Mouse (Mus musculus) stomach, embryonic 15.5 days (tissue): ENCODE results near the gene Stil. TPM values are rescaled to one million over a fixed set of nuclear protein-coding genes. Genes with fewer than 3 reads are reported as not detected.
"Not testable (repeated sequence)": the region's sequence is repeated elsewhere in the genome, so short reads cannot be mapped to it uniquely, and the experiment has no call there.

Experiments used
- ATAC-seq: fragments of 200-750 bp; cut with Nextera tagmentation; 2 replicates; pipeline ENCODE4 v1.8.0; 2017; ENCODE audit warnings: low read depth, moderate number of reproducible peaks, moderate TSS enrichment; ENCODE audit not compliant: insufficient read depth, low FRiP score
- H3K27ac ChIP-seq: fragments of 300-500 bp; sonication (generic); 2 replicates; pipeline ENCODE4 v1.5.1; 2015; ENCODE audit warnings: mild to moderate bottlenecking, inconsistent platforms
- H3K27me3 ChIP-seq: fragments of 300-500 bp; sonication (generic); replicated peaks from 2 replicates; pipeline ENCODE4 v1.6.1; 2015; ENCODE audit warnings: inconsistent platforms
- H3K36me3 ChIP-seq: fragments of 300-500 bp; sonication (generic); 2 replicates; pipeline ENCODE4 v1.6.1; 2015; ENCODE audit warnings: inconsistent platforms
- H3K4me1 ChIP-seq: fragments of 300-500 bp; sonication (generic); 2 replicates; pipeline ENCODE4 v1.6.1; 2015; ENCODE audit warnings: inconsistent platforms
- H3K4me2 ChIP-seq: fragments of 300-500 bp; sonication (generic); 2 replicates; pipeline ENCODE4 v1.6.1; 2015; ENCODE audit warnings: mild to moderate bottlenecking, inconsistent platforms
- H3K4me3 ChIP-seq: fragments of 300-500 bp; sonication (generic); replicated peaks from 2 replicates; pipeline ENCODE4 v1.5.1; 2015; ENCODE audit warnings: inconsistent platforms
- H3K9ac ChIP-seq: fragments of 300-500 bp; sonication (generic); 2 replicates; pipeline ENCODE4 v1.6.1; 2015; ENCODE audit warnings: inconsistent platforms
- H3K9me3 ChIP-seq: fragments of 300-500 bp; sonication (generic); 2 replicates; pipeline ENCODE4 v1.6.1; 2016; ENCODE audit warnings: inconsistent platforms
- WGBS: fragments of 180-500 bp; shearing (Covaris S2); methylation state at CpG from one replicate; pipeline ENCODE4 v1.1.7; 2015; 5-methylcytosine and 5-hydroxymethylcytosine counted together
- polyA plus RNA-seq: library from polyadenylated mRNA; unstranded; fragments of >200 nt; fragmentation: Nextera tagmentation; extraction: Ambion mirVana; gene quantifications from 2 replicates; pipeline ENCODE4 v1.2.1, GENCODE M21; 2015

The Stil gene
- polyA plus RNA-seq = 9.9 and 10.9 TPM in 2 replicates

DNA sequence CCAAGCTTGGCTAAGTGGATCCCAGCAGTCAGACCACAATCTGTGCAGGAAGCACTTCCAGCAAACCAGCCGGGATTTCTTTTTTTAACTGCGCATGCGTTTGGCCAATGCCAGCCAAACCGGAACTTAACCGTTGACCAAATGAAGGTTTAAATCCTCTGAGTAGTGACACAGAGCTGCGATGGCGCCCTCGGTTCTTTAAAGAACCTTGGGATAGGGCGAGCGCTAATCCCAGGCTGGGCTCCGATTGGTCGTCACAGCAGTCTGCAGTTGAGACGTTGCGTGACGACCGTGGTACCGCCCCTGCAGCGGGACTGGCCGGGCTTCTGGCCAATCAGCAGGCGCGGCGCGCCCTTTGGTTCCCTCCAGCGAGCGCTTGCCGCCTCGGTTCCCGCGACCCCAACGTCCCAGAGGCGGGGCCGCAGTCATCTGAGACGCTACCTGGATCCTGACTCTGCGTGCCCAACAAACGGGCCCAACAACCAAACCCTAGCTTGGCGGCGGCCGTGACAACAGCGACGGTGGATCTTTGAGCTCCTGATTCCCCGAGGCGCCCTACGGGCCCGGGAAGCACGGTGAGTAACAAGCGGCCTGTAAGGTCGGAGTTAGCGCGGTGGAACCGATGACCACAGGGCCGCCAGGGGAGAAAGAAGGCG is at the start of gene Stil:
Gene Stil, plus strand, starts transcription at position 387 of the 656 bp plus-strand sequence.
- WGBS = under 1% methylated on average over 52 of the region's 52 CpGs
- peaks cover 5% of the 10 kb centered on the region; the same call in 1 of the 2 replicates for H3K4me1 ChIP-seq
- peak within 1 kb of the TSS; percentile 58 for H3K4me2 ChIP-seq
- H3K27me3 ChIP-seq = no peaks in the 10 kb centered on the region
- peak within 1 kb of the TSS; percentile 32; the same call in 1 of the 2 replicates for H3K9ac ChIP-seq
- peak; percentile 100 for ATAC-seq
- peak within 1 kb of the TSS; percentile 63 for H3K4me3 ChIP-seq
- H3K36me3 ChIP-seq = no peaks in the 10 kb centered on the region
- H3K9me3 ChIP-seq = no peaks in the 10 kb centered on the region
- peak within 1 kb of the TSS; percentile 94 for H3K27ac ChIP-seq

DNA sequence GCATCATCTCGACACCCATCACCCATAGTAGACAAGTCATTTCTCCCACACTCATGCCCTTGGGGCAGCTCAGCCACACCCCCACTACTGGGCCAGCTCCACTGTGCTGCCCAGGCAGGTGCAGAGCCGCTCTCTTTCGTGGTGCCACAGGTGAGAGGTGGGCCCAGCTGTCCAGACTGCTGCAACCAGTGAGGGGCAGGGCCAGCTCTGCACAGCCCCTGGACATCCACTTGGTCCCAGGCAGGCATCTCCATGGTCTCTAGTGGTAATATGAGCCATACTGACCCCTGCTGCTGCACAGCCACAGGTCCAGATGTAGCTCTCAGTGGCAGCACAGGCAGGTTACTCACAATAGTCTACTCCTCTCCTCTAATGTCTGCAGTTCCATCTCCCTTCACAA is 46.8 kb upstream of the Stil start:
- WGBS = 80% methylated on average over 3 of the region's 3 CpGs
- Histone ChIP-seq H3K4me3 (no peak overlapping the region), H3K27me3 (0 out of 2 replicates have a peak, but pooled peaks cover 5% of the 10 kb centered on the region), H3K4me2 (no peak overlapping the region), H3K36me3 (no peaks in the 10 kb centered on the region), H3K9me3 (no peaks in the 10 kb centered on the region), H3K9ac (no peak overlapping the region), H3K4me1 (no peaks in the 10 kb centered on the region), H3K27ac (no peak overlapping the region)
- no peak for ATAC-seq

DNA sequence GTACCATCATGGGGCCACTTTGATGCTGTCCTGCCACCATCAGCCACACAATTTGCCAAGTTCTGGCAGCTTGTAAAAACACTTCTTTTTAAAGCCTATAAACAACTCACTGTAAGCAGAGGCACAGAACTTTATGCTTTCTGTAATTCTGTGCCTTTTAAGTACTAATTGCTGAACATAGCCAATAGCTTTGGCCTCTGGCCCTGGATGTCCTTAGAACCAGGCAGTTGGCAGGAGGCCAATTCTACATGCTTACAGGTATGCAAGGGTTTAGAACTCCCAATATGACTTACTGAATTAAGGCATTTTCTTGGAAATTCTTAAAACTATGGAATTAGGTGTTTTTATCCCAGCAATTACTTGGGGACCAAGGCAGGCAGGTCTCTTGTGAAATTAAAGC is 42.6 kb upstream of the Stil start:
- no peak for ATAC-seq
- no peak overlapping the region for H3K4me2 ChIP-seq
- H3K27me3 ChIP-seq = no peaks in the 10 kb centered on the region
- no peaks in the 10 kb centered on the region for H3K36me3 ChIP-seq
- no peaks in the 10 kb centered on the region for H3K9me3 ChIP-seq
- H3K9ac ChIP-seq = no peak overlapping the region
- H3K4me3 ChIP-seq = no peak overlapping the region
- no peak overlapping the region for H3K27ac ChIP-seq
- H3K4me1 ChIP-seq = no peaks in the 10 kb centered on the region

DNA sequence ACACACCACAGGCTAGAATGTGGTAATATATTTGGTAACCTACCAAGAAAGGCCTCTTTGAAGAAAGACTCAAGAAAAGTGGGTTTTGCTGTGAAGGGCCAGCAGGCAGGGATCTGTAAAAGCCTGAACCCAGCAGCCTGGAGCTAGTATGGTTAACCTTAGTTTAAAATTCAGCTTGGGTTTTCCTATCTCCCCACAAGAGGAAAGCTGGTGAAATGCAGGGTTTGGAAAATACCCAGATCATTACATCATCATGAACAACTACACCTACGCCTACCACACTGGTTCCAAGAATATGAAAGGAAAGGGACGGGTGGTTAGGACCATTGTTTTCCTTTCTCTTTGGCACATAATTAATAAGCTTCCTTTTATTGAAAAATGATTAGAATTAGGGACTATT is 41.7 kb upstream of the Stil start:
- no peak overlapping the region for H3K4me3 ChIP-seq
- H3K27me3 ChIP-seq = no peaks in the 10 kb centered on the region
- no peak for ATAC-seq
- WGBS = 84% methylated on average over 2 of the region's 2 CpGs
- H3K9me3 ChIP-seq = no peaks in the 10 kb centered on the region
- no peak overlapping the region for H3K27ac ChIP-seq
- H3K9ac ChIP-seq = no peak overlapping the region
- no peaks in the 10 kb centered on the region for H3K4me1 ChIP-seq
- 0 out of 2 replicates have a peak, but pooled peaks cover 5% of the 10 kb centered on the region for H3K36me3 ChIP-seq
- H3K4me2 ChIP-seq = no peak overlapping the region

DNA sequence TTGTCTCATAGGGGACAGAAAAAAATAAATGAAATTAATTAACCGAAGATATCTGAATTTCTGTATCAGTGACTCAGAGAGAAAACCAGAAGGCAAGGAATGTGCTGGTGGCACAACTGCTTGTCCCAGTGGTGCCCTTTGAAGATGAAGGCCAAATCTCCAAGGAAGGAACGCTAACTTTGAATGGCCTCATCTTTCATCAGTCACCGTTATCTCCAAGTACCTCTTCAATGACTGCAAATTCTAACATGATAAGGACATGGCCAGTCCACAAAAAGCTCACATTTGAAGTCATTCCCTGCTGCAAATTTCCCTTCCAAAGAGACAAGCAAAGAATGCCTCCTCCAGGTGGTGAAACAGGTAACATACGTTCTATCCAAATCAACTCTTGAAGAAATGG is 41.2 kb upstream of the Stil start:
- Histone ChIP-seq H3K9ac (no peak overlapping the region), H3K9me3 (no peaks in the 10 kb centered on the region), H3K27me3 (no peaks in the 10 kb centered on the region), H3K4me2 (no peak overlapping the region), H3K27ac (no peak overlapping the region), H3K4me1 (no peaks in the 10 kb centered on the region), H3K36me3 (0 out of 2 replicates have a peak, but pooled peaks cover 5% of the 10 kb centered on the region), H3K4me3 (no peak overlapping the region)
- WGBS = 86% methylated on average over 4 of the region's 4 CpGs
- no peak for ATAC-seq

DNA sequence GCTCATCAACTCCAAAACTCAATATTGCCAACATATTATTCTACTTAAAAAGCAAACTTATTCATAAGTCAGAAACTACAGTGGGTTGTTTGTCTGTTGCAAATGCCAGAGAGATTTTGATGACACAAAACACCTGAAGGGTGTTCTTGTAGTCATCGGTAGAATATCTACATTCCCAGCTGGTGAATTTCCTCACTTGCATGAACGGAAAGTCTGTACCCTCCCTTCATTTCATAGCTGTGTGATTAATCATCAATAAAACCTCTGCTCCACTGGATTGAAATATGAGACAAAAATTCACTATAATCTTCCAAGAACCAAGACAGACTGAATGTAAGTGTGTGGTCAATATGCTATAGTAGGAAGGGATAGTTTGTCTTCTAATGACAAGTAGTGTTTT is 40.4 kb upstream of the Stil start:
- H3K27me3 ChIP-seq = no peaks in the 10 kb centered on the region

DNA sequence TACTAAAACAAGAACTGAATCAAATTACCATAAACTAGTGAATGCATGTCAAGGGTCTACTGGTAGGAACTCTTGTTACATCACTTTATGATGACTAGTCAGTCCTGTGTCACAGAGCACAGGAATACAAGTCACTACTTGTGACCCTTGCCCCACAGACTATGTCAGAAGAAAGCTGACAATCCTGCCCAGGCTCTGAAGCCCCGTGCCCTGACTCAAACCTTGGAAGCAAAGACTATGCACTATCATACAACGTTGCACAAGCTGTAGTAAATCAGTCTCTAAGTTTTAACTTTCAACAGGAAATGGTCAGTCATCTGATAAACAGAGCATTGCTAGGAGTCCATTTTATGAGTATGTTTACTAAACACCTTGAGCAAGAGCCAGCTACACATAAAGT is 39.1 kb upstream of the Stil start:
- not testable (repeated sequence) for H3K27me3 ChIP-seq, H3K27ac ChIP-seq, H3K9ac ChIP-seq, ATAC-seq, H3K4me3 ChIP-seq, H3K4me2 ChIP-seq, H3K9me3 ChIP-seq, H3K4me1 ChIP-seq
- peaks cover 14% of the 10 kb centered on the region; the same call in 1 of the 2 replicates for H3K36me3 ChIP-seq
- 70% methylated on average over 2 of the region's 2 CpGs for WGBS

More for the DNA sequence above, 40.4 kb upstream of the Stil start:
- Histone ChIP-seq H3K4me2 (no peak overlapping the region), H3K36me3 (0 out of 2 replicates have a peak, but pooled peaks cover 5% of the 10 kb centered on the region), H3K4me3 (no peak overlapping the region), H3K27ac (no peak overlapping the region), H3K9me3 (no peaks in the 10 kb centered on the region), H3K4me1 (no peaks in the 10 kb centered on the region), H3K9ac (no peak overlapping the region)
- WGBS = 78% methylated on average over 2 of the region's 2 CpGs
- ATAC-seq = no peak

GRCm38 (mm10) chr4:114970736-114971135 is 29.2 kb upstream of the Stil start:
- WGBS = 92% methylated on average over 5 of the region's 5 CpGs
- peaks cover 11% of the 10 kb centered on the region; the same call in 1 of the 2 replicates for H3K36me3 ChIP-seq
- H3K9me3 ChIP-seq = no peaks in the 10 kb centered on the region
- H3K27ac ChIP-seq = no peak overlapping the region
- no peak overlapping the region for H3K4me3 ChIP-seq
- H3K4me2 ChIP-seq = no peak overlapping the region
- no peak for ATAC-seq
- no peak overlapping the region for H3K9ac ChIP-seq
- no peaks in the 10 kb centered on the region for H3K27me3 ChIP-seq
- no peaks in the 10 kb centered on the region for H3K4me1 ChIP-seq

GRCm38 (mm10) chr4:114973229-114973740 is 26.7 kb upstream of the Stil start:
- Histone ChIP-seq H3K9me3 (no peaks in the 10 kb centered on the region), H3K36me3 (no peaks in the 10 kb centered on the region; the same call in 1 of the 2 replicates), H3K4me1 (no peaks in the 10 kb centered on the region), H3K27ac (no peak overlapping the region), H3K4me2 (no peak overlapping the region), H3K27me3 (no peaks in the 10 kb centered on the region), H3K9ac (no peak overlapping the region), H3K4me3 (no peak overlapping the region)
- WGBS = 73% methylated on average over 1 of the region's 1 CpGs
- ATAC-seq = no peak

GRCm38 (mm10) chr4:114982619-114983018 is 17.3 kb upstream of the Stil start:
- Histone ChIP-seq H3K4me1 (no peaks in the 10 kb centered on the region; the same call in 1 of the 2 replicates), H3K9ac (no peak overlapping the region), H3K4me3 (no peak overlapping the region), H3K4me2 (no peak overlapping the region), H3K27me3 (no peaks in the 10 kb centered on the region), H3K27ac (no peak overlapping the region), H3K9me3 (no peaks in the 10 kb centered on the region), H3K36me3 (no peaks in the 10 kb centered on the region)
- ATAC-seq = no peak
- 85% methylated on average over 1 of the region's 1 CpGs for WGBS

DNA sequence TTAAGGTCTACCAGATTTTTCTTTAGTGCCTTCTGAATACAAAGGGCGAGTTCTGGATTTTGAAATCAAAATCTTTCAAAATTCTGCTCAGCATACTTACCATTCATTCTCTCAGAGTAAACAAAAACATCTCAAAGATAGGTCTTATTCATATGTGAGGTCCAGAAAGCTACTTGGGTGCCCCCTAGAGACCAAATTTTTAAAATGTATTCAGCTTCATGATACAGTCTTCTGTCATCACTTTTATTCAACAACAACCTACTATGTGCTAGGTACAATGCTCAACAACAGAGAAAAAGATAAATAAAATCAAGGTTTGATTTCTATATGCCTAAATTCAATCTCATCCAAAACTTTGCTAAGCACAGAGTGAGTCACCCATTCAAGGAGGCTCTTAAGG is 16.9 kb upstream of the Stil start:
- no peaks in the 10 kb centered on the region; the same call in 1 of the 2 replicates for H3K4me1 ChIP-seq
- H3K4me2 ChIP-seq = no peak overlapping the region
- H3K9ac ChIP-seq = no peak overlapping the region
- ATAC-seq = no peak
- H3K4me3 ChIP-seq = no peak overlapping the region
- H3K9me3 ChIP-seq = no peaks in the 10 kb centered on the region
- no peaks in the 10 kb centered on the region for H3K27me3 ChIP-seq
- WGBS = 79% methylated on average over 1 of the region's 1 CpGs
- H3K36me3 ChIP-seq = no peaks in the 10 kb centered on the region
- no peak overlapping the region for H3K27ac ChIP-seq

GRCm38 (mm10) chr4:114986211-114986590 is 13.8 kb upstream of the Stil start:
- H3K4me2 ChIP-seq = peak overlapping the region; percentile 67
- peak overlapping the region; percentile 90 for H3K4me3 ChIP-seq
- no peaks in the 10 kb centered on the region; the same call in 1 of the 2 replicates for H3K4me1 ChIP-seq
- ATAC-seq = peak; percentile 32; the same call in 1 of the 2 replicates
- H3K36me3 ChIP-seq = no peaks in the 10 kb centered on the region
- H3K9me3 ChIP-seq = no peaks in the 10 kb centered on the region
- H3K9ac ChIP-seq = peak overlapping the region; percentile 87
- H3K27ac ChIP-seq = peak overlapping the region; percentile 100
- H3K27me3 ChIP-seq = no peaks in the 10 kb centered on the region
- 0% methylated on average over 8 of the region's 8 CpGs for WGBS
